Mouse (Mus musculus) midbrain, embryonic 10.5 days (tissue): ENCODE data around the gene Fbrsl1. TPM values are rescaled to one million over a fixed set of nuclear protein-coding genes. Genes with fewer than 3 reads are reported as not detected.

Source experiments
- polyA plus RNA-seq: library from polyadenylated mRNA; unstranded; fragments of >200 nt; fragmentation: Nextera tagmentation; extraction: Ambion mirVana; gene quantifications from 2 replicates; pipeline ENCODE4 v1.2.1, GENCODE M21; 2016

The Fbrsl1 gene
- polyA plus RNA-seq, 1 experiment from 2014 or later: 10.3 TPM

Other genes with a start within 250 kb of the Fbrsl1 start
- 30.9 and 31.2 TPM in 2 replicates for gene Ankle2, start 217.5 kb downstream of the Fbrsl1 start, polyA plus RNA-seq
- 99.3 and 104 TPM in 2 replicates for gene Pgam5, start 178.6 kb downstream of the Fbrsl1 start, polyA plus RNA-seq
- gene Pxmp2, start 162.3 kb downstream of the Fbrsl1 start, polyA plus RNA-seq: 14.8 and 14.9 TPM in 2 replicates
- 40.8 and 44.1 TPM in 2 replicates for gene Pole, start 162.2 kb downstream of the Fbrsl1 start, polyA plus RNA-seq
- 0.62 and 0.73 TPM in 2 replicates for gene P2rx2, start 105.3 kb downstream of the Fbrsl1 start, polyA plus RNA-seq
- gene Lrcol1, start 103.8 kb downstream of the Fbrsl1 start, polyA plus RNA-seq: not detected in 2 replicates
- 3.4 and 7.3 TPM in 2 replicates for gene Galnt9, start 95.9 kb upstream of the Fbrsl1 start, polyA plus RNA-seq
- 77.7 and 91.9 TPM in 2 replicates for gene Noc4l, start 204.9 kb upstream of the Fbrsl1 start, polyA plus RNA-seq
- 31.0 and 33.1 TPM in 2 replicates for gene Ddx51, start 204.9 kb upstream of the Fbrsl1 start, polyA plus RNA-seq